Mouse (Mus musculus): ENCODE measurements around the gene Zfp580.
"Not testable (repeated sequence)": the region's sequence is repeated elsewhere in the genome, so short reads cannot be mapped to it uniquely, and the experiment has no call there.

Zfp580 gene

GRCm38 (mm10) chr7:5051193-5052192 lies at the start of gene Zfp580:
Gene Zfp580, plus strand, starts transcription at chr7:5051538.
- peak; percentile 31 to 34 for DNase-seq

- not testable (repeated sequence) for DNase-seq
Observed at GRCm38 (mm10) chr7:5002876-5003275, 48.5 kb upstream of the Zfp580 start.

GRCm38 (mm10) chr7:5008229-5008628 lies 43.1 kb upstream of the Zfp580 start:
- no peak for DNase-seq

- no peak for DNase-seq
Observed at GRCm38 (mm10) chr7:5012681-5013513, 38.4 kb upstream of the Zfp580 start.

GRCm38 (mm10) chr7:5014251-5015117 lies 36.9 kb upstream of the Zfp580 start, which contains the start of the genes Zfp524 and Fiz1:
Gene Zfp524, plus strand, starts transcription at chr7:5014415.
Gene Fiz1, minus strand, starts transcription at chr7:5014697.
- DNase-seq, result peak; percentile 90 to 94

DNA sequence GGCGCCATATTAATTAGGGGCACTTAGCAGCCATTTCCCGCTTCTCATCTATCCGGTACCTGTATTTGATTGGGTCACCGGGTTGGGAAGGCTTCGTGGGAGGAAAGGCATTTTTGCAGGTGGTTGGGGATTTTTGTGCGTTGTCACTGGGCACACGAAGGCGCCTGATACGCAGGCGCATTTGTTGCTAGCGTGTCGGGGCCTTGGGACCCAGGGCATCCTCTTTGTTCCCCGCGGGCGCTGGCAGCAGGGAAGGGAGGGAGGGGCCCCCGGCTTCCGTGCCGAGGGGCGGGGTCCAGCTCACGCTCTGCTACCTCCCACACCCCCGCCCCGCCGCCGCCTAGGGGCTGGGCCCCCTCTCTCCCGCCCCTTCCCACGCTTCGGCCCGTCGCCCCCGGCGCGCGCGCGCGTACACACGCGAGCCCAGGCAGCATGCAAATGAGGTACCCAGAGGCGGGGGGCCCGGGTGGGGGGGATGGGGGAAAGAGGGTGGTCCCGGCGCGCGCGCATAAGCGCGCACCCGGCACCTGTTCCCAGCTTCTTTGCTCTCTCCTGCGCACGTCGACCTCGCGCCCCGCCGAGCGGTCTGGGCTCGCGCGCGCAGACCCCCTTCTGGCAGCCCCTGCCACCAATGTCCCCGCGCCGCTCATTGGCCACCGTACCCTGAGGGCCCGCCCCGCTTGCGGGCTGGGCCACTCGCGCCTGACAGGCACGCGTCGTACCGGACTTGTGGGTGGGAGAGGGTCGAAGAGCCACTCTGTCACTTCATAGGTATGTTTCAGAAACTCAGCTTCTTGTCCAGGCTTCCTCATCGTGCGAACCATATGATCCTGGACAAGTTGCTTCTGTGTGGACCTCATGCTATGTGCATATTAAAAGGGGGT lies 36.0 kb upstream of the Zfp580 start, which contains the start of gene Gm44973:
TSS of gene Gm44973 (plus strand) at position 379 of the 884 bp plus-strand sequence.
- DNase-seq, result peak; percentile 92 to 93

GRCm38 (mm10) chr7:5016057-5016456 lies 35.3 kb upstream of the Zfp580 start:
- DNase-seq, result no peak

GRCm38 (mm10) chr7:5016920-5017319 lies 34.4 kb upstream of the Zfp580 start:
- DNase-seq, result no peak

- DNase-seq, result peak in 1 of 2 experiments; percentile 42
Observed at GRCm38 (mm10) chr7:5017352-5017751, 34.0 kb upstream of the Zfp580 start.

DNA sequence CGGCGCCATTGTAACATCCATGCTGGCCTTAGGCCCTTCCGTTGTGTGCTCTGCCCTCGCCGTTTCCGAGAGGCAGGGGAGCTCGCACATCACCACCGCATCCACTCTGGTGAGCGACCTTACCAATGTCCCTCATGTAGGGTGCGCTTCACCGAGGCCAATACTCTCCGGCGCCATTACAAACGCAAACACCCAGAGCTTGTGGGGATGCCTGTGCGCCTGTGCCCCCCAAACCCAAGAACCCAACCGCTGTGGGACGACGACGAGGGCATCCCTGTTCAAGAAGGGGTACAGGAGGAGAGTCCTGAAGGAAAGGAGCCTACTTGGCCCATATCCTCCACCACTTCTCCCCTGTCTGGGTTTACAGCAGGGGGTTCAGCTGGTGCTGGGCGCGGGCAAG lies 33.4 kb upstream of the Zfp580 start:
- no peak for DNase-seq

GRCm38 (mm10) chr7:5019576-5019975 lies 31.8 kb upstream of the Zfp580 start:
- not testable (repeated sequence) for DNase-seq

- peak; percentile 100 for DNase-seq
Observed at GRCm38 (mm10) chr7:5020000-5020681, 31.2 kb upstream of the Zfp580 start, which contains the start of the genes Zfp865 and Ccdc106. Gene Zfp865, plus strand, starts transcription at chr7:5020376. Gene Ccdc106, plus strand, starts transcription at chr7:5020553.

DNA sequence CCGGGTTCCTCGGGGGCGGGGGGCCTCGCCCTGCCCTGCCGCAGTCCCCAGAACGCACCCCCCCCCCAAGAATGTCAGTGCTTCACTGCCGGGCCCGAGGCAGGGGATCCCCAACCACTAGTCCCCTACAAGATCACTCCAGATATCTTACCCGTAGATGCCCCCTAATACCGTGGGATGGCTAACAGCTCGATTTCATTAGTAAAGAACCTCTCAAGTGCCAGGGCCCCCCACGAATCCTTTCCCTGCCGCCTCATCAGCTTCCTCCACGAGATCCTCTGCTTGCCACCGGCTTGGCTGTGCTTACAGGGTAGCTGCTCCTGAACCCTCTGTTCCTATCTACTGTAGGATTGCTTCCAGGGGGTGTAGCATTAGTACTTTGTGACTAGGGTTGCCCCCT lies 30.7 kb upstream of the Zfp580 start:
- DNase-seq, result no peak

DNA sequence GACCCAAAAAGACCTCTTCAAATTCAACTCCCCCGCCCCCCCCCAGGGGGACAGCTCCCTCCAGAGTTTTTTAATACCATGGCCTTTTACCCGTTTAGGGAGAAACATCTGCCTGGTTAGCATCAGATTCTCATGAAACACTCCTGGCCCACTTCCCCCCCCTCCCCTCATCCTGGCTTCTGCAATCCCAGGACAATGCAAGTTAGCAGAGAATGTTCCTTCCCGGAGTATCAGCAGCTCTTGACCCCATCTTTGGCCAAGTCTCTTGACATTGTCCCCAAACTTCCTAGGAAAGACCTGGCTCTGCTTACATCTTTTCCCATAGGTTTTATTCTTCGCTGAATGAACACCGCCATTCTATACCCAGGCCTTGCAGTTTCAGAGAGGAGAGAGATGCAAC lies 30.1 kb upstream of the Zfp580 start:
- no peak for DNase-seq

GRCm38 (mm10) chr7:5029543-5029942 lies 21.8 kb upstream of the Zfp580 start:
- DNase-seq, result no peak

DNA sequence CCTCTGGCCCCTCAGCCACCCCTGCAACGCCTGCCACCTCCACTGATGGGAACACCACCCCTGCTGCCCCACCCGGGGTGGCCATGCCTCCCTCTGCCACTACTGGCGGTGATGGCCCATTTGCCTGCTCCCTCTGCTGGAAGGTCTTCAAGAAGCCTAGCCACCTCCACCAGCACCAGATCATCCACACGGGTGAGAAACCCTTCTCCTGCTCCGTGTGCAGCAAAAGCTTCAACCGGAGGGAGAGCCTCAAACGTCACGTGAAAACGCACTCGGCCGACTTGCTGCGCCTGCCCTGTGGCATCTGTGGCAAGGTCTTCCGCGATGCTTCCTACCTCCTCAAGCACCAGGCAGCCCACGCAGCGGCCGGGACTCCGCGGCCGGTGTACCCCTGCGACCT lies 21.4 kb upstream of the Zfp580 start:
- no peak for DNase-seq

- DNase-seq, result no peak
Observed at GRCm38 (mm10) chr7:5030554-5031275, 20.6 kb upstream of the Zfp580 start.

DNA sequence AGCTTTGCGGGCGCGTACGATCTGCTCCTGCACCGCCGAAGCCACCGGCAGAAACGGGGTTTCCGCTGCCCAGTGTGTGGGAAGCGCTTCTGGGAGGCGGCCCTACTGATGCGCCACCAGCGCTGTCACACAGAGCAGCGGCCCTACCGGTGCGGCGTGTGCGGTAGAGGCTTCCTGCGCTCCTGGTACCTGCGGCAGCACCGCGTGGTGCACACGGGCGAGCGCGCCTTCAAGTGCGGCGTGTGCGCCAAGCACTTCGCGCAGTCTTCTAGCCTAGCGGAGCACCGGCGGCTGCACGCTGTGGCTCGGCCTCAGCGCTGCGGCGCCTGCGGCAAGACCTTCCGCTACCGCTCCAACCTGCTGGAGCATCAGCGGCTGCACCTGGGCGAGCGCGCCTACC lies 19.8 kb upstream of the Zfp580 start:
- DNase-seq, result no peak

- no peak for DNase-seq
Observed at GRCm38 (mm10) chr7:5033818-5034217, 17.5 kb upstream of the Zfp580 start, which contains the start of gene 4632433K11Rik. Gene 4632433K11Rik, plus strand, starts transcription at chr7:5034118.

GRCm38 (mm10) chr7:5035628-5036027 lies 15.7 kb upstream of the Zfp580 start:
- DNase-seq, result no peak
